Mouse (Mus musculus): ENCODE results near the gene Egr2. TPM values are rescaled to one million over a fixed set of nuclear protein-coding genes. Genes with fewer than 3 reads are reported as not detected.

Gene Egr2
- total RNA-seq, 2 experiments from 2014 or later = 0.84 to 0.86 TPM

- DNase-seq = no peak
- intact Hi-C loops (cut with DNase I) = no loop called here
These were observed 50.8 kb downstream of the Egr2 start for GRCm38 (mm10) chr10:67585873-67586610.

Other genes with a start within 250 kb of the Egr2 start
- gene Ado, start 13.5 kb downstream of the Egr2 start, total RNA-seq (2021) = 10 to 100 TPM; 25.9 to 26.0 TPM

All from gastrocnemius, postnatal 36 days (tissue).